Mouse (Mus musculus): Measurements from ENCODE around the gene Atxn7l3b.
"Not testable (repeated sequence)": the region's sequence is repeated elsewhere in the genome, so short reads cannot be mapped to it uniquely, and the experiment has no call there.

The Atxn7l3b gene

GRCm38 (mm10) chr10:112928452-112929221 lies at the start of gene Atxn7l3b:
Atxn7l3b (minus strand) TSS chr10:112929001.
- DNase-seq (ENCODE audit: low spot score): peak; percentile 97

GRCm38 (mm10) chr10:112977586-112977985 lies 48.8 kb upstream of the Atxn7l3b start:
- DNase-seq (ENCODE audit: low spot score): no peak

GRCm38 (mm10) chr10:112973286-112974026 lies 44.7 kb upstream of the Atxn7l3b start:
- DNase-seq (ENCODE audit: low spot score): no peak

GRCm38 (mm10) chr10:112970002-112970589 lies 41.3 kb upstream of the Atxn7l3b start:
- DNase-seq (ENCODE audit: low spot score): no peak

GRCm38 (mm10) chr10:112967578-112967977 lies 38.8 kb upstream of the Atxn7l3b start:
- DNase-seq (ENCODE audit: low spot score): no peak

GRCm38 (mm10) chr10:112962216-112962615 lies 33.4 kb upstream of the Atxn7l3b start:
- DNase-seq (ENCODE audit: low spot score): not testable (repeated sequence)

GRCm38 (mm10) chr10:112954140-112954539 lies 25.3 kb upstream of the Atxn7l3b start:
- DNase-seq (ENCODE audit: low spot score): no peak

- no peak for DNase-seq (ENCODE audit: low spot score)
Measured at GRCm38 (mm10) chr10:112948453-112948852, 19.7 kb upstream of the Atxn7l3b start.

GRCm38 (mm10) chr10:112929222-112929615 lies 418 bp upstream of the Atxn7l3b start:
- no peak for DNase-seq (ENCODE audit: low spot score)

- no peak for DNase-seq (ENCODE audit: low spot score)
Measured at GRCm38 (mm10) chr10:112926961-112927360, 1.8 kb downstream of the Atxn7l3b start.

- no peak for DNase-seq (ENCODE audit: low spot score)
Measured at GRCm38 (mm10) chr10:112926271-112926670, 2.5 kb downstream of the Atxn7l3b start.

GRCm38 (mm10) chr10:112916575-112917190 lies 12.1 kb downstream of the Atxn7l3b start:
- DNase-seq (ENCODE audit: low spot score): no peak

GRCm38 (mm10) chr10:112900243-112900642 lies 28.6 kb downstream of the Atxn7l3b start:
- DNase-seq (ENCODE audit: low spot score): no peak

- no peak for DNase-seq (ENCODE audit: low spot score)
Measured at GRCm38 (mm10) chr10:112899796-112900195, 29.0 kb downstream of the Atxn7l3b start.

- DNase-seq (ENCODE audit: low spot score): no peak
Measured at GRCm38 (mm10) chr10:112896636-112897035, 32.2 kb downstream of the Atxn7l3b start.

GRCm38 (mm10) chr10:112893622-112894252 lies 35.1 kb downstream of the Atxn7l3b start:
- no peak for DNase-seq (ENCODE audit: low spot score)

- DNase-seq (ENCODE audit: low spot score): no peak
Measured at GRCm38 (mm10) chr10:112884064-112884463, 44.7 kb downstream of the Atxn7l3b start.

GRCm38 (mm10) chr10:112883688-112884004 lies 45.2 kb downstream of the Atxn7l3b start:
- no peak for DNase-seq (ENCODE audit: low spot score)

GRCm38 (mm10) chr10:112882789-112883687 lies 45.8 kb downstream of the Atxn7l3b start:
- no peak for DNase-seq (ENCODE audit: low spot score)

- no peak for DNase-seq (ENCODE audit: low spot score)
Measured at GRCm38 (mm10) chr10:112882149-112882548, 46.7 kb downstream of the Atxn7l3b start.
